Mouse (Mus musculus) liver, embryonic 15.5 days (tissue): ENCODE results near the gene Mgst2. TPM values are rescaled to one million over a fixed set of nuclear protein-coding genes. Genes with fewer than 3 reads are reported as not detected.
A peak's percentile ranks its signal among the peaks of the same experiment; 100 is the strongest.

ENCODE experiments used
- ATAC-seq: fragments of 200-750 bp; cut with Nextera tagmentation; 2 replicates; pipeline ENCODE4 v1.8.0; 2017; ENCODE audit warnings: moderate number of reproducible peaks, mild to moderate bottlenecking, moderate library complexity; ENCODE audit not compliant: insufficient read depth
- H3K27ac ChIP-seq: fragments of 300-500 bp; sonication (generic); replicated peaks from 2 replicates; pipeline ENCODE4 v1.5.1; 2015; ENCODE audit warnings: mild to moderate bottlenecking, inconsistent platforms
- H3K27me3 ChIP-seq: fragments of 300-500 bp; sonication (generic); 2 replicates; pipeline ENCODE4 v1.6.1; 2015; ENCODE audit warnings: mild to moderate bottlenecking, inconsistent platforms
- H3K36me3 ChIP-seq: fragments of 300-500 bp; sonication (generic); replicated peaks from 2 replicates; pipeline ENCODE4 v1.6.1; 2015; ENCODE audit warnings: moderate library complexity, mild to moderate bottlenecking, inconsistent platforms
- H3K4me1 ChIP-seq: fragments of 300-500 bp; sonication (generic); replicated peaks from 2 replicates; pipeline ENCODE4 v1.6.1; 2015; ENCODE audit warnings: inconsistent platforms
- H3K4me2 ChIP-seq: fragments of 300-500 bp; sonication (generic); 2 replicates; pipeline ENCODE4 v1.6.1; 2015; ENCODE audit warnings: moderate library complexity, mild to moderate bottlenecking, inconsistent platforms
- H3K4me3 ChIP-seq: fragments of 300-500 bp; sonication (generic); replicated peaks from 2 replicates; pipeline ENCODE4 v1.5.1; 2015; ENCODE audit warnings: mild to moderate bottlenecking, inconsistent platforms
- H3K9ac ChIP-seq: fragments of 300-500 bp; sonication (generic); 2 replicates; pipeline ENCODE4 v1.6.1; 2015; ENCODE audit warnings: moderate library complexity, mild to moderate bottlenecking, inconsistent platforms
- H3K9me3 ChIP-seq: fragments of 300-500 bp; sonication (generic); replicated peaks from 2 replicates; pipeline ENCODE4 v1.6.1; 2016; ENCODE audit warnings: inconsistent platforms
- WGBS: fragments of 180-500 bp; shearing (Covaris S2); methylation state at CpG from one replicate; pipeline ENCODE4 v1.1.7; 2015; ENCODE audit warnings: mixed read lengths; ENCODE audit not compliant: insufficient replicate concordance; 5-methylcytosine and 5-hydroxymethylcytosine counted together
- polyA plus RNA-seq: library from polyadenylated mRNA; unstranded; fragments of >200 nt; fragmentation: Nextera tagmentation; extraction: Ambion mirVana; gene quantifications from 2 replicates; pipeline ENCODE4 v1.2.1, GENCODE M21; 2015

The Mgst2 gene
- polyA plus RNA-seq, 1 experiment from 2014 or later, result 24.4 TPM

DNA sequence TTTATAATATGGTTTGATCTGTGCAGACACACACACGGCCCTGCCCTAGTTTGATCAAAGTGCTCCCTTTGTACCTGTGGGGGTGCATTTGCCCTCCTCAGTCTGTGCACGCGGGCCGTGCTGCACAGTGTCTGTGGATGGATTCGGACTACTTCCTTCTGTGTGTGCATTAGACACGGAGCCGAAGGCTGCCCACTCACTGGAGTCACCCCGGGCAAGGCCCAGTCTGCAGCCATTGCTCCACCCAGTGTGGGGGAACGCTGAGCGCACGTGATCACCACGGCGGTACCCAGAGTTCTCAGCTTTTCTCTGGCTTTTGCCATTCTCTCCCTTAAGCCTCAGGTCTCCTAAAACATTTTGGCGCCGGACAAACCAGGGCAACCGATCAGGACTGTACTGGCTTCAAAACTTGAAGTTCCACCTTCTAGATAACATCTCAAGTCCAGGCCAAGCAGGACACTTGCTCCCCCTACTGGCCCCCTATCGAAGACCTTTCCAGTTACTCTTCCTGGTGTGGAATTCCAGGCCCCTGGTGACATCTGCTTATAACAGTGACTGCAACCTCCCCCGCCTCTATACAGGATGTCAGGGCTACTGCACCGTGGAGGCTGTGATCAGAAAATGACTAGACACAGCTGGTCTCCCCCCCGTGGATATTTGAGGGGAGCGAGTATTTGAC lies 13.4 kb downstream of the Mgst2 start:
- H3K4me2 ChIP-seq, result peak overlapping the region; percentile 10; the same call in 1 of the 2 replicates
- 60% methylated on average over 21 of the region's 21 CpGs for WGBS
- no peak overlapping the region for H3K9ac ChIP-seq
- H3K4me1 ChIP-seq, result peaks cover 58% of the 10 kb centered on the region
- H3K36me3 ChIP-seq, result peaks cover 3% of the 10 kb centered on the region; the same call in 1 of the 2 replicates
- no peak overlapping the region for H3K27ac ChIP-seq
- H3K9me3 ChIP-seq, result no peaks in the 10 kb centered on the region
- ATAC-seq, result no peak
- H3K27me3 ChIP-seq, result peaks cover 19% of the 10 kb centered on the region; the same call in 1 of the 2 replicates
- no peak overlapping the region for H3K4me3 ChIP-seq

DNA sequence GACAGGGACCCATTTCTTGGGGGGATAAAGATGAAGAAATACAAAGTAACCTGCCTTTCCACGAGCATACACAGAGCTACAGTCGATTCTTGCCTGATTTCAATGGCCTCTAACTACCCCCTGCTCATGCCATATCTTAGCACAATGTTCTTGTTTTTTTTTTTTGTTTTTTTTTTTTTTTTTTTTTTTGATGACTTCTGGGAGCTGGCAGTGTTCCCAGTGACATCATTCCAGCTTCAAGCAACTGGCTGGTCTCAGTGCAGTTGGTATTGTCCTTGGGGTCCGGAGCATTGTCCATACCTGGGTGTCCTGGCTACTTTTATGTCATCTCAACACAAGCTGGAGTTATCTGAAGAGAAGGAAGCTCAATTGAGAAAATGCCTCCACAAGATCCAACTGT lies 14.8 kb downstream of the Mgst2 start:
- no peak overlapping the region for H3K27ac ChIP-seq
- ATAC-seq, result no peak
- no peaks in the 10 kb centered on the region for H3K9me3 ChIP-seq
- 0 out of 2 replicates have a peak, but pooled peaks cover 3% of the 10 kb centered on the region for H3K36me3 ChIP-seq
- WGBS, result 53% methylated on average over 3 of the region's 3 CpGs
- H3K27me3 ChIP-seq, result peaks cover 19% of the 10 kb centered on the region; the same call in 1 of the 2 replicates
- H3K4me2 ChIP-seq, result no peak overlapping the region
- peaks cover 51% of the 10 kb centered on the region for H3K4me1 ChIP-seq
- no peak overlapping the region for H3K9ac ChIP-seq
- no peak overlapping the region for H3K4me3 ChIP-seq

- Histone ChIP-seq H3K4me2 (no peak overlapping the region), H3K36me3 (no peaks in the 10 kb centered on the region; the same call in 1 of the 2 replicates), H3K9me3 (no peaks in the 10 kb centered on the region), H3K27me3 (no peaks in the 10 kb centered on the region), H3K9ac (no peak overlapping the region), H3K4me3 (no peak overlapping the region), H3K4me1 (peaks cover 17% of the 10 kb centered on the region), H3K27ac (no peak overlapping the region)
- 79% methylated on average over 6 of the region's 6 CpGs for WGBS
- ATAC-seq, result no peak
These were observed 25.4 kb downstream of the Mgst2 start for GRCm38 (mm10) chr3:51685539-51685938.

- Histone ChIP-seq H3K4me1 (peaks cover 17% of the 10 kb centered on the region), H3K9me3 (no peaks in the 10 kb centered on the region), H3K4me3 (no peak overlapping the region), H3K36me3 (no peaks in the 10 kb centered on the region; the same call in 1 of the 2 replicates), H3K4me2 (no peak overlapping the region), H3K9ac (no peak overlapping the region), H3K27ac (no peak overlapping the region), H3K27me3 (no peaks in the 10 kb centered on the region)
- no peak for ATAC-seq
- 75% methylated on average over 6 of the region's 6 CpGs for WGBS
These were observed 26.2 kb downstream of the Mgst2 start for GRCm38 (mm10) chr3:51686316-51686715.

GRCm38 (mm10) chr3:51686791-51687190 lies 26.6 kb downstream of the Mgst2 start:
- H3K9me3 ChIP-seq, result no peaks in the 10 kb centered on the region
- no peaks in the 10 kb centered on the region; the same call in 1 of the 2 replicates for H3K36me3 ChIP-seq
- ATAC-seq, result no peak
- H3K4me1 ChIP-seq, result peaks cover 17% of the 10 kb centered on the region
- H3K4me2 ChIP-seq, result no peak overlapping the region
- H3K4me3 ChIP-seq, result no peak overlapping the region
- no peaks in the 10 kb centered on the region for H3K27me3 ChIP-seq
- H3K9ac ChIP-seq, result no peak overlapping the region
- WGBS, result 74% methylated on average over 6 of the region's 6 CpGs
- H3K27ac ChIP-seq, result no peak overlapping the region

DNA sequence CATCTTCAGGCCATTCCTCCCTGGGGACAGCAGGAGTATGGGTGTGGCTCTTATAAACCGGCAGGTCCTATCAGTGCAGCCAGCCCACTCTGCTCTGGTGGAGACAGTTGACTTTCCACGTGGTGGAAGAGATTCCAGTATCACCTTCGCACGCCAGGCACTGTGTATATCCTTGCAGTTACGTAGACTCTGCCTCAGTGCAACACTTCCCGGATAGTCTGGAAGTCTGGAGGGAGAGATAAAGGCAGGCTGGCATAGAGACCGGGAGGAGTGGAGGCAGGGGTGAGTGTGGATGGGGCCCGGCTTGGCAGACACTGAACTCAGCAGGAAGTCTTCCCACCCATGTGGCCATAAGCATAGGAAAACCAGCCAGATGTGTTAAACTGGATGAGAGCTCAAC lies 28.6 kb downstream of the Mgst2 start:
- Histone ChIP-seq H3K27me3 (no peaks in the 10 kb centered on the region), H3K9me3 (no peaks in the 10 kb centered on the region), H3K36me3 (no peaks in the 10 kb centered on the region; the same call in 1 of the 2 replicates), H3K4me2 (peak overlapping the region; percentile 28), H3K27ac (peak overlapping the region; percentile 24; the same call in 1 of the 2 replicates), H3K4me3 (no peak overlapping the region), H3K4me1 (peaks cover 17% of the 10 kb centered on the region), H3K9ac (no peak overlapping the region)
- WGBS, result 20% methylated on average over 8 of the region's 8 CpGs
- ATAC-seq, result peak; percentile 91

DNA sequence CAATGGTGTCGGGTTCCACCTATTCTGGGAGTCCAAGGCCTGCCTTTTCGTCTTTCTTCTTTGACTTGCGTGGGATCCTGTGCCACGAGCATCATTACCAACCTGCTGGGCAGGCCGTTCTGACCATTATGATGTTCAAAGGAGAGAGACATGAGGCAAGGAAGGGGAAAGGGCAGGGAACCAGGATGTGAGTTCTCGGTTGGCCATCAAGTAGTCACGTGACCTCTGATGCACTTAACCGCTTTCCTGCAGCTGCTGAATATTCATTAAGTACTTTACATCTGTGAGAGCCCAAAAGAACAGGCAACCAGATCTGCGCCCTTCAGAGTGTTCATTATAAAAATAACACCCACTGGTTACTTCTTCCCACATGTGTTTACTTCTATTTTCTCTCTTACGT lies 33.0 kb downstream of the Mgst2 start:
- ATAC-seq, result no peak
- H3K9me3 ChIP-seq, result no peaks in the 10 kb centered on the region
- H3K4me3 ChIP-seq, result no peak overlapping the region
- H3K27ac ChIP-seq, result no peak overlapping the region
- H3K9ac ChIP-seq, result no peak overlapping the region
- H3K36me3 ChIP-seq, result no peaks in the 10 kb centered on the region; the same call in 1 of the 2 replicates
- H3K4me1 ChIP-seq, result peaks cover 13% of the 10 kb centered on the region
- H3K27me3 ChIP-seq, result no peaks in the 10 kb centered on the region
- WGBS, result 76% methylated on average over 10 of the region's 10 CpGs
- no peak overlapping the region for H3K4me2 ChIP-seq

- no peak overlapping the region for H3K4me3 ChIP-seq
- ATAC-seq, result no peak
These were observed 34.4 kb downstream of the Mgst2 start for GRCm38 (mm10) chr3:51694576-51694975.

DNA sequence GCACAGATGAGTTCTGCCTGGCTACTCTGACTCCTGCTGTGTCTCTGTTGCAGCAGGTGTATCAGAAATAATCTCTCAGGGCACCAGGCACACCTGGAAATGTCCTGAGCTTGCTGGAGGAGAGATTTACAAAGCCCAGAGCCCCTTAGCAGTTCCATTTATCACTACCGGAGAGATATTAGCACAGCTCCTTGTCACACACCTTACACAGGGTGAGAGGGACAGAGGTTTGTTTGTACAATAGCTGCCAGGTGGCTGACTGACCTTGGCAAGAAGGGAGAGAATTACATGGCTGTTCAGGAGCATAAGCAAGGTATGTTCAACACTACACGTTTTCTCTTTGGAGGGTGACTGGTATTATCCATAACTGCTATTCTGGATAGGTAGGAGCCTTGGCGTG lies 35.6 kb downstream of the Mgst2 start:
- Histone ChIP-seq H3K9me3 (no peaks in the 10 kb centered on the region), H3K36me3 (no peaks in the 10 kb centered on the region), H3K4me1 (peaks cover 1% of the 10 kb centered on the region; the same call in 1 of the 2 replicates), H3K9ac (no peak overlapping the region), H3K27ac (no peak overlapping the region), H3K4me2 (no peak overlapping the region), H3K27me3 (0 out of 2 replicates have a peak, but pooled peaks cover 9% of the 10 kb centered on the region), H3K4me3 (no peak overlapping the region)
- ATAC-seq, result no peak
- WGBS, result 66% methylated on average over 3 of the region's 3 CpGs

More at GRCm38 (mm10) chr3:51694576-51694975, 34.4 kb downstream of the Mgst2 start:
- Histone ChIP-seq H3K4me1 (no peaks in the 10 kb centered on the region), H3K4me2 (no peak overlapping the region), H3K9me3 (no peaks in the 10 kb centered on the region), H3K36me3 (no peaks in the 10 kb centered on the region; the same call in 1 of the 2 replicates), H3K27ac (no peak overlapping the region), H3K9ac (no peak overlapping the region), H3K27me3 (0 out of 2 replicates have a peak, but pooled peaks cover 2% of the 10 kb centered on the region)
- 80% methylated on average over 14 of the region's 14 CpGs for WGBS

GRCm38 (mm10) chr3:51697931-51698330 lies 37.8 kb downstream of the Mgst2 start:
- Histone ChIP-seq H3K9me3 (no peaks in the 10 kb centered on the region), H3K9ac (no peak overlapping the region), H3K27me3 (peaks cover 27% of the 10 kb centered on the region), H3K4me2 (no peak overlapping the region), H3K4me1 (peaks cover 17% of the 10 kb centered on the region), H3K4me3 (no peak overlapping the region), H3K36me3 (no peaks in the 10 kb centered on the region), H3K27ac (no peak overlapping the region)
- WGBS, result 57% methylated on average over 3 of the region's 3 CpGs
- ATAC-seq, result no peak

- Histone ChIP-seq H3K9me3 (no peaks in the 10 kb centered on the region), H3K9ac (no peak overlapping the region), H3K4me1 (peaks cover 17% of the 10 kb centered on the region), H3K27ac (no peak overlapping the region), H3K27me3 (peaks cover 32% of the 10 kb centered on the region), H3K4me3 (no peak overlapping the region), H3K36me3 (no peaks in the 10 kb centered on the region), H3K4me2 (no peak overlapping the region)
- ATAC-seq, result no peak
- 75% methylated on average over 4 of the region's 4 CpGs for WGBS
These were observed 40.0 kb downstream of the Mgst2 start for GRCm38 (mm10) chr3:51700123-51700522.
